Mouse (Mus musculus) kidney, adult 2 months (tissue): ENCODE measurements at regions not wholly inside any gene's neighbourhood (a gene's known extent, or its start where the extent isn't known, plus 50 kb on each side); places are given as distances from the start of the nearest gene placed in this dataset.

ENCODE experiments used
- CTCF ChIP-seq: fragments of 200-500 bp; conservative IDR thresholded peaks from 2 replicates; pipeline ENCODE4 v1.5.1; 2011; ENCODE audit warnings: low read depth, mild to moderate bottlenecking, control low read depth, low read length, moderate library complexity, mixed read lengths; ENCODE audit not compliant: insufficient read depth, insufficient read length
- POLR2A ChIP-seq: fragments of 200-500 bp; IDR thresholded peaks from one replicate; pipeline ENCODE4 v1.6.1; 2011; ENCODE audit warnings: low read depth, low read length, control low read depth

DNA sequence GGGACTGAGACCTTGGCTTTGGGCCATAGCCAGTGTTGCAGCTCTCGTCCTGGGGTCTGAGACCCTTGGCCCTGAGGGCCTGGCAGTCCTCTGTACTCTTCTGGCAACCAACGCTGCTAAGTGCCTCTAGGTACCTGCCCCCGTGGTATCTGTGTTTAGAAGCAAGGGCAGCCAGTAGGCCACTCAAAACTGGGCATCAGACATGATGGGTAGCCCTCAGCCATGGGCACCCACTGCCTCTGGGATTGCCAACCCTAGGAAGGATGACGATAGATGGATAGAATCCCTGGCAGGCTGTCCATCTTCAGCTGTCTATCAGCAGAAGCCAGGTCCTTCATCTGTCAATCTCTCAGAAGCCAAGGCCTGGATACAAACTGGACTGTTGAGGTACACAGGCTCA is 234.9 kb downstream of the Rybp start:
- no peak for TF ChIP-seq CTCF
- no peak for TF ChIP-seq POLR2A
